Mouse (Mus musculus) CH12.LX (cell line): ENCODE results near the gene Rps6ka1.

ENCODE experiments used
- ELF1 ChIP-seq: IDR thresholded peaks from 2 replicates; pipeline ENCODE4 v1.6.1; 2014; ENCODE audit warnings: low read depth, mild to moderate bottlenecking, inconsistent platforms, low read length, improper control_type of control experiment
- JUND ChIP-seq: conservative IDR thresholded peaks from 2 replicates; pipeline ENCODE4 v1.6.1; 2011; ENCODE audit warnings: low read depth, low read length, improper control_type of control experiment
- MAZ ChIP-seq: IDR thresholded peaks from 2 replicates; pipeline ENCODE4 v1.6.1; 2012; ENCODE audit warnings: low read depth, mild to moderate bottlenecking, inconsistent platforms, low read length, improper control_type of control experiment, moderate library complexity
- MXI1 ChIP-seq: IDR thresholded peaks from 2 replicates; pipeline ENCODE4 v1.6.1; 2011; ENCODE audit warnings: mild to moderate bottlenecking, low read depth, low read length, improper control_type of control experiment
- NRF1 ChIP-seq: IDR thresholded peaks from 2 replicates; pipeline ENCODE4 v1.6.1; 2014; ENCODE audit warnings: low read depth, mild to moderate bottlenecking, inconsistent platforms, low read length, improper control_type of control experiment, moderate library complexity
- POLR2A ChIP-seq: IDR thresholded peaks from 2 replicates; pipeline ENCODE4 v1.6.1; 2011; ENCODE audit warnings: low read depth, mild to moderate bottlenecking, improper control_type of control experiment, low read length
- POLR2AphosphoS2 ChIP-seq: IDR thresholded peaks from 2 replicates; pipeline ENCODE4 v1.6.1; 2011; ENCODE audit warnings: low read depth, low read length, improper control_type of control experiment
- ZNF384 ChIP-seq: IDR thresholded peaks from 2 replicates; pipeline ENCODE4 v1.6.1; 2012; ENCODE audit warnings: low read depth, low read length, improper control_type of control experiment, inconsistent platforms

GRCm38 (mm10) chr4:133900352-133900751, 12.8 kb upstream of the Rps6ka1 start:
- TF ChIP-seq NRF1 (no peak), MXI1 (no peak), POLR2A (no peak), MAZ (no peak), ELF1 (no peak), ZNF384 (no peak), POLR2AphosphoS2 (no peak), JUND (no peak)
